Mouse (Mus musculus) MEL (cell line): ENCODE data around the gene Plekho1. TPM values are rescaled to one million over a fixed set of nuclear protein-coding genes. Genes with fewer than 3 reads are reported as not detected.

Experiments
- DNase-seq: peaks from one replicate; pipeline ENCODE4 v3.0.0; 2011; ENCODE audit warnings: low read depth, low spot score
- H3K27ac ChIP-seq: 2 replicates; pipeline ENCODE4 v1.5.1; 2012; ENCODE audit warnings: low read depth, mild to moderate bottlenecking, control low read depth, low read length, moderate library complexity; ENCODE audit not compliant: control insufficient read depth
- H3K27me3 ChIP-seq, 2 experiments: fragments of 150-350 bp in 1 of 2; sonication (generic) in 1 of 2; 2 replicates each; pipeline ENCODE4 v1.6.1; 2012; ENCODE audit warnings: low read length in 2 of 2, mild to moderate bottlenecking in 2 of 2, improper control_type of control experiment in 1 of 2, moderate library complexity in 1 of 2; ENCODE audit not compliant: insufficient read depth in 2 of 2, control insufficient read depth in 1 of 2
- H3K36me3 ChIP-seq, 2 experiments: 2 replicates each; pipeline ENCODE4 v1.6.1; 2012 to 2014; ENCODE audit warnings: low read length in 2 of 2, improper control_type of control experiment in 1 of 2, inconsistent platforms in 1 of 2, mild to moderate bottlenecking in 1 of 2; ENCODE audit not compliant: insufficient read depth in 2 of 2, control insufficient read depth in 1 of 2
- H3K4me1 ChIP-seq, 2 experiments: fragments of 150-350 bp in 1 of 2; sonication (generic) in 1 of 2; 2 replicates each; pipeline ENCODE4 v1.6.1; 2012; ENCODE audit warnings: low read length in 2 of 2, improper control_type of control experiment in 1 of 2, mild to moderate bottlenecking in 1 of 2; ENCODE audit not compliant: insufficient read depth in 2 of 2, control insufficient read depth in 1 of 2
- H3K4me3 ChIP-seq, 2 experiments: fragments of 150-350 bp in 1 of 2; sonication (generic) in 1 of 2; 2 replicates each; pipeline ENCODE4 v1.5.1; 2012; ENCODE audit warnings: low read depth in 2 of 2, low read length in 2 of 2, mild to moderate bottlenecking in 2 of 2, moderate library complexity in 2 of 2, control low read depth in 1 of 2, improper control_type of control experiment in 1 of 2; ENCODE audit not compliant: control insufficient read depth in 1 of 2, insufficient read depth in 1 of 2
- H3K79me2 ChIP-seq: 2 replicates; pipeline ENCODE4 v1.6.1; 2012; ENCODE audit warnings: mild to moderate bottlenecking, low read length, moderate library complexity; ENCODE audit not compliant: control insufficient read depth, poor library complexity, insufficient read depth
- H3K9ac ChIP-seq: 2 replicates; pipeline ENCODE4 v1.6.1; 2012; ENCODE audit warnings: low read depth, mild to moderate bottlenecking, control low read depth, low read length, moderate library complexity; ENCODE audit not compliant: control insufficient read depth, poor library complexity, severe bottlenecking
- H3K9me3 ChIP-seq: fragments of 150-350 bp; sonication (generic); replicated peaks from 2 replicates; pipeline ENCODE4 v1.6.1; 2012; ENCODE audit warnings: mild to moderate bottlenecking, low read length, improper control_type of control experiment, moderate library complexity; ENCODE audit not compliant: insufficient read depth
- CHD2 ChIP-seq: IDR thresholded peaks from 2 replicates; pipeline ENCODE4 v1.6.1; 2011; ENCODE audit warnings: low read length, improper control_type of control experiment
- CTCF ChIP-seq, 3 experiments: IDR thresholded peaks in 2 of 3; conservative IDR thresholded peaks in 1 of 3; 2 replicates each; pipeline ENCODE4 v1.5.1; 2011 to 2012; ENCODE audit warnings: low read length in 3 of 3, low read depth in 2 of 3, mild to moderate bottlenecking in 2 of 3, improper control_type of control experiment in 1 of 3, inconsistent platforms in 1 of 3, mixed read lengths in 1 of 3, moderate library complexity in 1 of 3; ENCODE audit not compliant: control insufficient read depth in 1 of 3, insufficient read depth in 1 of 3, poor library complexity in 1 of 3, severe bottlenecking in 1 of 3
- ELF1 ChIP-seq: IDR thresholded peaks from 2 replicates; pipeline ENCODE4 v1.6.1; 2014; ENCODE audit warnings: low read depth, mild to moderate bottlenecking, inconsistent platforms, low read length, improper control_type of control experiment, moderate library complexity
- EP300 ChIP-seq, 2 experiments: IDR thresholded peaks; 2 replicates each; pipeline ENCODE4 v1.6.1; 2011; ENCODE audit warnings: improper control_type of control experiment in 2 of 2, low read length in 2 of 2, low read depth in 1 of 2, mild to moderate bottlenecking in 1 of 2
- HCFC1 ChIP-seq: IDR thresholded peaks from 2 replicates; pipeline ENCODE4 v1.6.1; 2012; ENCODE audit warnings: low read depth, mild to moderate bottlenecking, inconsistent platforms, low read length, improper control_type of control experiment, moderate library complexity
- JUND ChIP-seq: IDR thresholded peaks from 2 replicates; pipeline ENCODE4 v1.6.1; 2011; ENCODE audit warnings: low read depth, mild to moderate bottlenecking, improper control_type of control experiment, low read length
- KAT2A ChIP-seq: conservative IDR thresholded peaks from 2 replicates; pipeline ENCODE4 v1.6.1; 2012; ENCODE audit warnings: low read depth, low read length, improper control_type of control experiment, inconsistent platforms
- MAFK ChIP-seq: IDR thresholded peaks from 2 replicates; pipeline ENCODE4 v1.6.1; 2011; ENCODE audit warnings: low read depth, mild to moderate bottlenecking, low read length, improper control_type of control experiment, borderline replicate concordance
- MAX ChIP-seq: IDR thresholded peaks from 2 replicates; pipeline ENCODE4 v1.6.1; 2011; ENCODE audit warnings: low read length, improper control_type of control experiment
- MXI1 ChIP-seq: IDR thresholded peaks from 2 replicates; pipeline ENCODE4 v1.6.1; 2011; ENCODE audit warnings: mild to moderate bottlenecking, low read depth, low read length, improper control_type of control experiment
- MYB ChIP-seq: IDR thresholded peaks from 2 replicates; pipeline ENCODE4 v1.6.1; 2011; ENCODE audit warnings: mild to moderate bottlenecking, low read depth, low read length, improper control_type of control experiment
- NELFE ChIP-seq: IDR thresholded peaks from 2 replicates; pipeline ENCODE4 v1.6.1; 2011; ENCODE audit warnings: low read depth, low read length, improper control_type of control experiment
- NRF1 ChIP-seq: IDR thresholded peaks from 2 replicates; pipeline ENCODE4 v1.6.1; 2014; ENCODE audit warnings: low read depth, mild to moderate bottlenecking, inconsistent platforms, low read length, improper control_type of control experiment, moderate library complexity; ENCODE audit not compliant: poor library complexity, insufficient read depth, severe bottlenecking
- POLR2A ChIP-seq, 2 experiments: IDR thresholded peaks; 2 replicates each; pipeline ENCODE4 v1.6.1; 2011 to 2012; ENCODE audit warnings: low read length in 2 of 2, mild to moderate bottlenecking in 2 of 2, control low read depth in 1 of 2, improper control_type of control experiment in 1 of 2, low read depth in 1 of 2, moderate library complexity in 1 of 2; ENCODE audit not compliant: control insufficient read depth in 1 of 2, insufficient read depth in 1 of 2, poor library complexity in 1 of 2
- POLR2AphosphoS2 ChIP-seq: IDR thresholded peaks from 2 replicates; pipeline ENCODE4 v1.6.1; 2011; ENCODE audit warnings: low read length, improper control_type of control experiment
- RCOR1 ChIP-seq: IDR thresholded peaks from 2 replicates; pipeline ENCODE4 v1.6.1; 2012; ENCODE audit warnings: low read depth, mild to moderate bottlenecking, inconsistent platforms, low read length, improper control_type of control experiment
- SIN3A ChIP-seq: IDR thresholded peaks from 2 replicates; pipeline ENCODE4 v1.6.1; 2012; ENCODE audit warnings: low read length, improper control_type of control experiment, inconsistent platforms
- SMC3 ChIP-seq: IDR thresholded peaks from 2 replicates; pipeline ENCODE4 v1.6.1; 2011; ENCODE audit warnings: low read depth, low read length, improper control_type of control experiment
- TBP ChIP-seq: IDR thresholded peaks from 2 replicates; pipeline ENCODE4 v1.8.0; 2011; ENCODE audit warnings: low read depth, low read length, improper control_type of control experiment
- USF1 ChIP-seq: IDR thresholded peaks from 2 replicates; pipeline ENCODE4 v1.6.1; 2014; ENCODE audit warnings: low read depth, mild to moderate bottlenecking, inconsistent platforms, low read length, improper control_type of control experiment, moderate library complexity
- ZKSCAN1 ChIP-seq: IDR thresholded peaks from 2 replicates; pipeline ENCODE4 v1.6.1; 2012; ENCODE audit warnings: low read depth, mild to moderate bottlenecking, inconsistent platforms, low read length, improper control_type of control experiment, moderate library complexity
- ZMIZ1 ChIP-seq: IDR thresholded peaks from 2 replicates; pipeline ENCODE4 v1.6.1; 2012; ENCODE audit warnings: low read depth, mild to moderate bottlenecking, inconsistent platforms, low read length, improper control_type of control experiment, moderate library complexity
- ZNF384 ChIP-seq: IDR thresholded peaks from 2 replicates; pipeline ENCODE4 v1.6.1; 2012; ENCODE audit warnings: low read depth, mild to moderate bottlenecking, inconsistent platforms, low read length, improper control_type of control experiment
- polyA plus RNA-seq, 2 experiments: library from polyadenylated mRNA; stranded (reverse) in 1 of 2; unstranded in 1 of 2; fragments of >175 nt in 1 of 2; fragments of >200 nt in 1 of 2; gene quantifications; 2 replicates each; pipeline versions ENCODE4 v1.2.1 to v1.2.4; 2012; ENCODE audit warnings: low replicate concordance in 2 of 2, low read depth in 1 of 2; ENCODE audit not compliant: insufficient read length in 2 of 2, insufficient read depth in 1 of 2, missing spikeins in 1 of 2
- total RNA-seq: library from RNA; depleted of rRNA; stranded (reverse); fragments of 300-350 nt; gene quantifications from 2 replicates; pipeline ENCODE4 v1.2.3, GENCODE M21; 2012

The Plekho1 gene
- total and polyA plus RNA-seq, 3 experiments: 4.2 to 19.2 TPM; not detected in 1

DNA sequence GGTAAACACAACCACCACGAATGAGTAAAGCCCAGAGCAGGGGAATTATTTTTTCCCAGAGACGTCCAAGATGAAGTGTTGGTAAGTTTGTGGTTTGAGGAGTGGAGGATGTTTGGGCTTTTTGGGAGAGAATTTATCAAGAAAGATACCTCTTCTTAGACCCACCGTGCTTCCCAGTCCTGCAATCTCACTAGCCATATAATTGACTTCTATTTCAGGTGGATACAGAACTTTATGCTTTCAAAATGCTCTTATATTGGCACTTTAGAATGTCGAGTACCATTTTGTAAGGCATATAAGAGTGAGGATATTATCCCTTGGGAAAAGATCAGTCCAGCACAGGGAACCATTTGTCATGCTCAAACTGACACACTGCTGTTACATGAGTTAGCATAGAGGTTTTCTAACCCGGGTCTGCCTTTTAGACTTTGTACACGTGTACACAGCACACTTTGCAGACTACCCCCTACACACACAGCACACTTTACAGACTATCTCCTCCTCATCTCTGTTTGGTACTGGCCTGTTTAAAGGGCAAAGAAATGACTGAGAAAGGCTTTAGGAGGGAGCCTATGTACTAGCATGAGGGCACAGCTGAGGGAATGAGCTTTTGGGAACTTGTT lies 761 bp upstream of the Plekho1 start:
- H3K4me1 ChIP-seq: peaks cover 11 to 22% of the 10 kb centered on the region in 2 experiments
- peak overlapping the region; percentile 80 for H3K9ac ChIP-seq
- peak overlapping the region; percentile 72 to 77 for H3K4me3 ChIP-seq
- H3K27me3 ChIP-seq: no peaks in the 10 kb centered on the region
- 0 out of 2 replicates have a peak overlapping the region, but pooled peaks have one; percentile 6 for H3K27ac ChIP-seq
- peaks cover 3% of the 10 kb centered on the region; the same call in 1 of the 2 replicates for H3K79me2 ChIP-seq
- peaks cover 0 to 14% of the 10 kb centered on the region in 2 experiments; a peak in 2 of 4 replicates for H3K36me3 ChIP-seq
- DNase-seq: peak; percentile 53
- TF ChIP-seq MAX (0 out of 2 replicates have a peak, but pooled peaks have one; percentile 4), NELFE (0 out of 2 replicates have a peak, but pooled peaks have one; percentile 3), NRF1 (no peak), RCOR1 (0 out of 2 replicates have a peak, but pooled peaks have one; percentile 3), SIN3A (no peak), TBP (0 out of 2 replicates have a peak, but pooled peaks have one; percentile 36), SMC3 (no peak), EP300 (IDR thresholded peaks at IDR 0.05; ENCODE audit: low read depth in 1 of 2, low read length in 2 of 2) (no peak)
- no peaks in the 10 kb centered on the region for H3K9me3 ChIP-seq

DNA sequence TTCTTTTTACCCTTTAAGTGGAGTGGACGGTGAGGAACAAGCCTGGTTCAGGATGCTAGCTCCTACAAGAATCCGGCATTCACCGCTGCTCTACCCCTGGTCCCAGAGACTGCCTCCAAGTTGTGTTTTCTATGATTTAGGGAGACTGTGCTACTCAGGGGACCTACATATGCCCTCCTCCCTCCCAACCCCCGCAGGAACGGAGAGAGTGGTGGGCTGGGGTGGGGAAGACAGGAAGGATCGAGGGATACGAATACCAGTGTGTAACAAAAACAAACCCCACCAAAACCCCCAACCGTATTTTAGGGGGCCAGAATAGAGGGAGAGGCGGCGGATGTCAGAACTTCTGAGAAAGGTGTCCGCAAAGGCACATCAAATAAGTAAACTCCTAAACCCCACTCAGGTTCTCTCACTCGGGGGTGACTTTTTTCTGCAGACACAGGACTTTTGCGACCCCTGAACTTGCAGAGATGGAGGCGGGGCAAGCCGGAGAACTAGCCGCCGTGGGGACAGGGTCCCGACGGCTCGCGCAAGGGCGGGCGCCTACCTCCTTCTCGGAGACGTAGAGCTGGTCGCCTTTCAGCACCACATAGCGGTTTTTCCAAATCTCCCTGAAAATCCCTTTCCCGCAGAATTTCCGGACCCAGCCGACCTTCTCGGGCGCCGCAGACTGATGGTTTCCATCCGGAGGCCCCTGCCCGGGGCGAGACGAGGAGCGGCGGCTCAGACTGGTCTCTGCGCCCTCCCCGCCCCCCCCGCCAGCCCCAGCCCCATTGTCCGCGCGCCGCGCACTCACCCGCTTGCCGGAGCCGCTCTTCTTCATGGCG lies 613 bp downstream of the Plekho1 start:
- Histone ChIP-seq H3K9me3 (no peaks in the 10 kb centered on the region), H3K9ac (peak overlapping the region; percentile 80), H3K36me3 (peaks cover 0 to 14% of the 10 kb centered on the region in 2 experiments; a peak in 2 of 4 replicates), H3K79me2 (peaks cover 3% of the 10 kb centered on the region; the same call in 1 of the 2 replicates), H3K27me3 (no peaks in the 10 kb centered on the region), H3K27ac (no peak overlapping the region), H3K4me1 (peaks cover 11 to 22% of the 10 kb centered on the region in 2 experiments), H3K4me3 (peak overlapping the region; percentile 63 to 77)
- TF ChIP-seq SIN3A: 0 out of 2 replicates have a peak, but pooled peaks have one; percentile 10
- no peak for TF ChIP-seq KAT2A
- DNase-seq: peak; percentile 54

DNA sequence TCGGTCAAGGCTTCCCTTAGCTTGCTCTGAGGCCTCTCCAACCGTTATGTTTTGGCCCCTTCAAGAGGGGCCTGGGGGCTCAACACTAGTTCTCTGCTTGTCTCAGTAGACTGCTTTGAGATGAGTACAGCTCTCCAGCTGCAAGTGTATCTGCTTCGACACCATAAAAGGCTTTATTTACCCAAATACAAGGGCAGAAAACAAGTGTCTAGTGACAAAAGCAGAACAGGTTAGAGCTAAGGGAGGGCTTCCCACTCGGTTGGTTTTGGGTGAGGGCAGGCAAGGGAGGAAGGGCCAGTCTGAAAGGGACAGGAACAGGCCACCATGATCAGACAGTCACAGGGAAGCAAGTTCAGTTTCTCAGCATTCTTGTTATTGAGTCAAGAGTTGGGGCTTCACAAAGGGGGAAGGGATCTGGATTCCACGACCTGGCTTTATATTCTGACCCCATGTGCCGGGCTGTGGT lies 1.4 kb downstream of the Plekho1 start:
- Histone ChIP-seq H3K9me3 (no peaks in the 10 kb centered on the region), H3K36me3 (peaks cover 0 to 14% of the 10 kb centered on the region in 2 experiments; a peak in 2 of 4 replicates), H3K27me3 (no peaks in the 10 kb centered on the region), H3K4me1 (peaks cover 11 to 22% of the 10 kb centered on the region in 2 experiments), H3K4me3 (no peak overlapping the region), H3K79me2 (peaks cover 3% of the 10 kb centered on the region; the same call in 1 of the 2 replicates), H3K9ac (no peak overlapping the region), H3K27ac (no peak overlapping the region)
- no peak for DNase-seq
- TF ChIP-seq MXI1 (no peak), MYB (no peak), MAFK (no peak), ZNF384 (no peak), CTCF (IDR thresholded peaks at IDR 0.05 in 2 of 3, conservative IDR thresholded peaks at IDR 0.05 in 1 of 3; ENCODE audit: control insufficient read depth in 1 of 3, insufficient read depth in 1 of 3, low read depth in 2 of 3, low read length in 3 of 3, poor library complexity in 1 of 3, severe bottlenecking in 1 of 3) (no peak), CHD2 (no peak), HCFC1 (no peak), POLR2A (IDR thresholded peaks at IDR 0.05; ENCODE audit: control insufficient read depth in 1 of 2, insufficient read depth in 1 of 2, low read depth in 1 of 2, low read length in 2 of 2, poor library complexity in 1 of 2) (no peak), USF1 (no peak), ELF1 (no peak), SMC3 (no peak), KAT2A (no peak), POLR2AphosphoS2 (no peak), ZMIZ1 (no peak), ZKSCAN1 (no peak), JUND (no peak)
